31 mouse cellular contexts compared by ENCODE assay signal in genomic region chr7:74337677-74338420, GRCm38 (mm10).
DNase-seq lines count a peak whose midpoint lies in the region; ATAC-seq and TF ChIP-seq lines count a peak whose summit lies in the region.
"Had no signal": no experiment of that assay in that cellular context is flagged by ENCODE, and none has a peak within 500 bp of the region (broad histone marks: within the 10 kb centered on the region; RNA-seq: fewer than 3 reads in every experiment).

No protein-coding gene starts in this region.

- H3K4me3 ChIP-seq in forebrain, postnatal 0 days (ENCODE audit: low read depth, low read length): no peak overlapping the region
- no peak overlapping the region for H3K4me3 ChIP-seq in forebrain, embryonic 15.5 days
- H3K4me3 ChIP-seq: forebrain, embryonic 13.5 days; gastrocnemius, adult 2 months; heart, adult 2 months; heart, embryonic 13.5 days; hindbrain, embryonic 15.5 days; kidney, embryonic 15.5 days; left cerebral cortex, adult 2 months; liver, embryonic 12.5 days; megakaryocyte, embryonic 14.5 days; midbrain, embryonic 12.5 days; myocyte; neural tube, embryonic 12.5 days had no signal

- TF ChIP-seq CTCF in forebrain, postnatal 0 days (IDR thresholded peaks at IDR 0.05; ENCODE audit: low read depth): no peak

- peak; percentile 60; the same call in 1 of the 2 replicates for ATAC-seq in forebrain, postnatal 0 days
- ATAC-seq in forebrain, embryonic 15.5 days (replicated peaks): no peak
- ATAC-seq: forebrain, embryonic 13.5 days; inflammation-experienced regulatory T-cells, adult 6 months; liver, embryonic 12.5 days; liver, postnatal 0 days had no signal

- H3K27me3 ChIP-seq in forebrain, postnatal 0 days (ENCODE audit: insufficient read depth, low read length): no peaks in the 10 kb centered on the region
- no peaks in the 10 kb centered on the region for H3K27me3 ChIP-seq in forebrain, embryonic 15.5 days
- H3K27me3 ChIP-seq: forebrain, embryonic 13.5 days; heart, embryonic 13.5 days; hindbrain, embryonic 15.5 days; kidney, embryonic 15.5 days; liver, embryonic 12.5 days; megakaryocyte, embryonic 14.5 days; midbrain, embryonic 12.5 days; neural tube, embryonic 12.5 days had no signal

- WGBS in forebrain, postnatal 0 days: 85% methylated on average over 6 of the region's 6 CpGs
- WGBS in forebrain, embryonic 15.5 days: 82% methylated on average over 6 of the region's 6 CpGs

- H3K9ac ChIP-seq in forebrain, postnatal 0 days: no peak overlapping the region
- H3K9ac ChIP-seq in forebrain, embryonic 15.5 days (replicated peaks): no peak overlapping the region
- H3K9ac ChIP-seq: forebrain, embryonic 13.5 days; heart, embryonic 13.5 days; hindbrain, embryonic 15.5 days; kidney, embryonic 15.5 days; liver, embryonic 12.5 days; liver, postnatal 0 days; midbrain, embryonic 12.5 days; neural tube, embryonic 12.5 days had no signal

- H3K4me2 ChIP-seq in forebrain, postnatal 0 days (ENCODE audit: low read depth): no peak overlapping the region
- H3K4me2 ChIP-seq in forebrain, embryonic 15.5 days (replicated peaks): no peak overlapping the region
- H3K4me2 ChIP-seq: forebrain, embryonic 13.5 days; heart, embryonic 13.5 days; hindbrain, embryonic 15.5 days; kidney, embryonic 15.5 days; liver, embryonic 12.5 days; midbrain, embryonic 12.5 days; neural tube, embryonic 12.5 days had no signal

- H3K9me3 ChIP-seq in forebrain, postnatal 0 days (ENCODE audit: low read length): no peaks in the 10 kb centered on the region
- H3K9me3 ChIP-seq in forebrain, embryonic 15.5 days: no peaks in the 10 kb centered on the region
- H3K9me3 ChIP-seq: forebrain, embryonic 13.5 days; heart, embryonic 13.5 days; hindbrain, embryonic 15.5 days; kidney, embryonic 15.5 days; liver, embryonic 12.5 days; megakaryocyte, embryonic 14.5 days; midbrain, embryonic 12.5 days; neural tube, embryonic 12.5 days had no signal

- no peaks in the 10 kb centered on the region for H3K4me1 ChIP-seq in forebrain, postnatal 0 days (ENCODE audit: insufficient read depth)
- no peaks in the 10 kb centered on the region for H3K4me1 ChIP-seq in forebrain, embryonic 15.5 days
- H3K4me1 ChIP-seq: forebrain, embryonic 13.5 days; liver, embryonic 12.5 days; midbrain, embryonic 12.5 days; neural tube, embryonic 12.5 days had no signal

- no peak overlapping the region for H3K27ac ChIP-seq in forebrain, postnatal 0 days (ENCODE audit: low read depth, low read length)
- H3K27ac ChIP-seq in forebrain, embryonic 15.5 days (replicated peaks): no peak overlapping the region
- H3K27ac ChIP-seq: forebrain, embryonic 13.5 days; gastrocnemius, adult 2 months; heart, adult 2 months; heart, embryonic 13.5 days; hindbrain, embryonic 15.5 days; kidney, embryonic 15.5 days; left cerebral cortex, adult 2 months; liver, embryonic 12.5 days; midbrain, embryonic 12.5 days; neural tube, embryonic 12.5 days had no signal

- no peaks in the 10 kb centered on the region for H3K36me3 ChIP-seq in forebrain, postnatal 0 days (ENCODE audit: insufficient read depth)
- no peaks in the 10 kb centered on the region for H3K36me3 ChIP-seq in forebrain, embryonic 15.5 days
- H3K36me3 ChIP-seq: heart, embryonic 13.5 days; hindbrain, embryonic 15.5 days; kidney, embryonic 15.5 days; liver, embryonic 12.5 days; midbrain, embryonic 12.5 days; neural tube, embryonic 12.5 days had no signal

- DNase-seq in forebrain, postnatal 0 days: no peak
- peak; percentile 61 to 70 for DNase-seq in cerebellum, adult 18-20 months
- peak; percentile 65 to 77 for DNase-seq in cerebellum, postnatal 10 days
- DNase-seq in frontal cortex, adult 2 months (ENCODE audit: extremely low spot score in 1 of 2, low spot score in 1 of 2): no peak
- no peak for DNase-seq in B cell, adult 2 months
- no peak for DNase-seq in yolk sac, embryonic 10.5 days (ENCODE audit: low spot score)
- DNase-seq: adrenal gland, postnatal 14 days; gastrocnemius, adult 2 months; gastrocnemius, postnatal 36 days; heart, adult 2 months; heart, postnatal 10 days; kidney, adult 11 months; kidney, postnatal 25 days; liver, postnatal 0 days; lung, postnatal 36 days; right cerebral cortex, adult 18-20 months; right cerebral cortex, postnatal 4 days; thymus, adult 2 months; thymus, postnatal 36 days had no signal

Comparison
In these comparisons a context has a peak if more than half of its experiments do, and no peak if none do; other contexts are left out.
1. DNase-seq: peak in cerebellum, adult 18-20 months (2 of 2) and cerebellum, postnatal 10 days (2 of 2); none in forebrain, postnatal 0 days (single experiment), frontal cortex, adult 2 months (0 of 2), B cell, adult 2 months (0 of 2) and yolk sac, embryonic 10.5 days (single experiment).